Mouse (Mus musculus): ENCODE data around the gene Apba1. TPM values are rescaled to one million over a fixed set of nuclear protein-coding genes. Genes with fewer than 3 reads are reported as not detected.

Apba1 gene
- polyA plus RNA-seq, 1 experiment from 2014 or later = 0.75 TPM

GRCm38 (mm10) chr19:23904922-23905321 is 146.2 kb downstream of the Apba1 start:
- Histone ChIP-seq H3K9ac (replicated peaks; ENCODE audit: low read depth, low read length) (no peak overlapping the region), H3K4me1 (ENCODE audit: control insufficient read depth, insufficient read depth, low read length) (no peaks in the 10 kb centered on the region), H3K4me3 (ENCODE audit: low read depth, low read length) (no peak overlapping the region), H3K27me3 (ENCODE audit: control insufficient read depth, insufficient read depth, low read length) (no peaks in the 10 kb centered on the region), H3K36me3 (ENCODE audit: control insufficient read depth, insufficient read depth, low read length) (no peaks in the 10 kb centered on the region), H3K9me3 (ENCODE audit: control insufficient read depth, low read depth, low read length) (no peaks in the 10 kb centered on the region), H3K27ac (ENCODE audit: low read length) (no peak overlapping the region), H3K4me2 (replicated peaks; ENCODE audit: low read depth, low read length) (no peak overlapping the region)
- 62% methylated on average over 4 of the region's 4 CpGs for WGBS
- no peak for ATAC-seq (ENCODE audit: insufficient number of reproducible peaks, insufficient read depth, low FRiP score, low read depth)

- H3K4me3 ChIP-seq (ENCODE audit: low read depth, low read length) = no peak overlapping the region
- H3K9ac ChIP-seq (replicated peaks; ENCODE audit: low read depth, low read length) = no peak overlapping the region
- H3K27ac ChIP-seq (ENCODE audit: low read length) = no peak overlapping the region
- H3K36me3 ChIP-seq (ENCODE audit: control insufficient read depth, insufficient read depth, low read length) = no peaks in the 10 kb centered on the region
- H3K4me1 ChIP-seq (ENCODE audit: control insufficient read depth, insufficient read depth, low read length) = no peaks in the 10 kb centered on the region
- no peaks in the 10 kb centered on the region for H3K9me3 ChIP-seq (ENCODE audit: control insufficient read depth, low read depth, low read length)
- H3K27me3 ChIP-seq (ENCODE audit: control insufficient read depth, insufficient read depth, low read length) = no peaks in the 10 kb centered on the region
- 72% methylated on average over 5 of the region's 5 CpGs for WGBS
- no peak overlapping the region for H3K4me2 ChIP-seq (replicated peaks; ENCODE audit: low read depth, low read length)
- no peak for ATAC-seq (ENCODE audit: insufficient number of reproducible peaks, insufficient read depth, low FRiP score, low read depth)
These were observed 147.1 kb downstream of the Apba1 start for GRCm38 (mm10) chr19:23905772-23906171.

- Histone ChIP-seq H3K27ac (ENCODE audit: low read length) (no peak overlapping the region), H3K9me3 (ENCODE audit: control insufficient read depth, low read depth, low read length) (no peaks in the 10 kb centered on the region), H3K4me3 (ENCODE audit: low read depth, low read length) (no peak overlapping the region), H3K4me1 (ENCODE audit: control insufficient read depth, insufficient read depth, low read length) (no peaks in the 10 kb centered on the region), H3K4me2 (replicated peaks; ENCODE audit: low read depth, low read length) (no peak overlapping the region), H3K27me3 (ENCODE audit: control insufficient read depth, insufficient read depth, low read length) (no peaks in the 10 kb centered on the region), H3K36me3 (ENCODE audit: control insufficient read depth, insufficient read depth, low read length) (no peaks in the 10 kb centered on the region), H3K9ac (replicated peaks; ENCODE audit: low read depth, low read length) (no peak overlapping the region)
- ATAC-seq (ENCODE audit: insufficient number of reproducible peaks, insufficient read depth, low FRiP score, low read depth) = no peak
- WGBS = 51% methylated on average over 4 of the region's 4 CpGs
These were observed 151.7 kb downstream of the Apba1 start for GRCm38 (mm10) chr19:23910345-23910744.

DNA sequence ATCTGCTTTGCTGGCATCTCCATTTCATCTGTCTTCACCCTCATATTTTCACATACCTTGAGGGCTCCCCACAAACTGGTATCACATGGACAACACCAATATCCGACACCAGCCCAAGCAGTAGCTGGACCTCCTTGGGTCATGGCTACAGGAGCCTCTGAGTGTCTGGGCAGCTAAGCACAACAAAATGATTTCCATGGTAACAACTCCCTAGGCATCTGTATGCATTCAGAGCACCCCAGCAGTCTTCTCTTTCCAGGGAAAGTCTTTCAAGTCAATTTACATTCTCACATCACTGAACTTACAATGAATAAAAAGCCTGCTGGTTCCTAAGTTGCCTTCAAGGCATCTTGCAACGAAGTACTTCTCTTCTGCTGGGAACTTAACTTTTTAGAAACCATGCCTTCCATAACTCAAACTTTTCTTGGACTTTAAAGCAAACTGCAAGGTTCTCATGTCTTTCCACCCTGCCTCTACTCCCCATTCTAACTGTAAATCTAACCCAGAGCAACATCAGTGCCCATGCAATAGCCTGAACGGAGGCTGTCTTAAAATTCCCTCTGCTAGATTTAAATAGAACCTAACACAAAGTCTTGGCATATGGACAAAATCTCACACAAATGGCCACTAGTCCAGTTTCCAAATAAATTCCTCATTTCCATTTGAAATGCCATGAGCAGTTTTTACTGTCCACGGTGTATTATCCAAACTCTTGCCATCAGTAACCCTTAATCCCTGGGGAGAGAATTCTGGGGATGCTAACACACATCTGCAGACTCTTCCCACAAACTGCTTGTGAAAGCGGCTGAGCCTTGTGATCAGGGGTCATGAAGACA is 160.9 kb downstream of the Apba1 start:
- Histone ChIP-seq H3K9me3 (ENCODE audit: control insufficient read depth, low read depth, low read length) (no peaks in the 10 kb centered on the region), H3K27me3 (ENCODE audit: control insufficient read depth, insufficient read depth, low read length) (no peaks in the 10 kb centered on the region), H3K9ac (replicated peaks; ENCODE audit: low read depth, low read length) (no peak overlapping the region), H3K4me1 (ENCODE audit: control insufficient read depth, insufficient read depth, low read length) (peaks cover 3% of the 10 kb centered on the region; the same call in 1 of the 2 replicates), H3K27ac (ENCODE audit: low read length) (no peak overlapping the region), H3K4me3 (ENCODE audit: low read depth, low read length) (no peak overlapping the region), H3K4me2 (replicated peaks; ENCODE audit: low read depth, low read length) (no peak overlapping the region), H3K36me3 (ENCODE audit: control insufficient read depth, insufficient read depth, low read length) (no peaks in the 10 kb centered on the region)
- ATAC-seq (ENCODE audit: insufficient number of reproducible peaks, insufficient read depth, low FRiP score, low read depth) = no peak
- 71% methylated on average over 5 of the region's 5 CpGs for WGBS

DNA sequence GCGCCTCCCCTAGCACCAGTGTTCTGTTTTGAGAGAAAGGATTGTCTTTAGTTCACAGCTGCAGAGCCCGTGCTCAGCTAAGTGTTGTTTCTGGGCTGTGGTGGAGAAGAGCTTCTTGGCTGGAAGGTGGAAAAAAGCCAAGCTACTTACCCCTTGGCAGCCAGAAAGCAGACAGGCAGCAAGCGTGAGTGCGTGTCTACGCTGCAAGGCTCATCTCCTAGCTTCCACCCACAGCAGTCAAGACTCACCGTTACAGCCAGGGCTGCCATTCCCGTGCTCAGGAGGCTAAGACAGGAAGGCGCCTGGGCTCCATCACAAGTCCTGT is 161.5 kb downstream of the Apba1 start:
- no peak overlapping the region for H3K9ac ChIP-seq (replicated peaks; ENCODE audit: low read depth, low read length)
- H3K36me3 ChIP-seq (ENCODE audit: control insufficient read depth, insufficient read depth, low read length) = no peaks in the 10 kb centered on the region
- no peak overlapping the region for H3K27ac ChIP-seq (ENCODE audit: low read length)
- WGBS = 76% methylated on average over 8 of the region's 8 CpGs
- H3K4me3 ChIP-seq (ENCODE audit: low read depth, low read length) = no peak overlapping the region
- no peaks in the 10 kb centered on the region for H3K27me3 ChIP-seq (ENCODE audit: control insufficient read depth, insufficient read depth, low read length)
- no peak for ATAC-seq (ENCODE audit: insufficient number of reproducible peaks, insufficient read depth, low FRiP score, low read depth)
- H3K4me2 ChIP-seq (replicated peaks; ENCODE audit: low read depth, low read length) = no peak overlapping the region
- H3K4me1 ChIP-seq (ENCODE audit: control insufficient read depth, insufficient read depth, low read length) = peaks cover 3% of the 10 kb centered on the region; the same call in 1 of the 2 replicates
- H3K9me3 ChIP-seq (ENCODE audit: control insufficient read depth, low read depth, low read length) = no peaks in the 10 kb centered on the region

DNA sequence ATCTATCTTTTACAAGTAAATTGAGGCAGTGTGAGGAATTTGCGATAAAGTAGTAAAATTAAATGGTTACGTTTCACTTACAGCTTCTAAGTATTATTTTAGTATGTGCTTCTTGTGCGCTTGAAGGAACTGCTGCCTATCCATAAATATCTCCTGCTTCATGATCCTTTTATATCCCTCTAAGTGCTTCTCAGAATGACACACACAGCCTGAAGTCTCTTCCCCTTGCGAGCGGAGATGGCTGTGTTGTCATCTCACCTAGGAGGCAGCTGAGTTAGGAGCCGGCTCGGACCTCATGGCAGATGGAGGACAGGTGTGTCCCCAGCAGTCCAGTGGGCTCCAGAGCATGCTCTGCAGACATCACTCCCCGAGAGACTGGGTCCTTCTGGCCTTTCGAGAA is 163.9 kb downstream of the Apba1 start:
- ATAC-seq (ENCODE audit: insufficient number of reproducible peaks, insufficient read depth, low FRiP score, low read depth) = no peak
- no peaks in the 10 kb centered on the region for H3K9me3 ChIP-seq (ENCODE audit: control insufficient read depth, low read depth, low read length)
- H3K27me3 ChIP-seq (ENCODE audit: control insufficient read depth, insufficient read depth, low read length) = no peaks in the 10 kb centered on the region
- no peak overlapping the region for H3K27ac ChIP-seq (ENCODE audit: low read length)
- H3K4me2 ChIP-seq (replicated peaks; ENCODE audit: low read depth, low read length) = no peak overlapping the region
- H3K36me3 ChIP-seq (ENCODE audit: control insufficient read depth, insufficient read depth, low read length) = no peaks in the 10 kb centered on the region
- WGBS = 91% methylated on average over 9 of the region's 9 CpGs
- peaks cover 3% of the 10 kb centered on the region; the same call in 1 of the 2 replicates for H3K4me1 ChIP-seq (ENCODE audit: control insufficient read depth, insufficient read depth, low read length)
- H3K4me3 ChIP-seq (ENCODE audit: low read depth, low read length) = no peak overlapping the region
- H3K9ac ChIP-seq (replicated peaks; ENCODE audit: low read depth, low read length) = no peak overlapping the region

DNA sequence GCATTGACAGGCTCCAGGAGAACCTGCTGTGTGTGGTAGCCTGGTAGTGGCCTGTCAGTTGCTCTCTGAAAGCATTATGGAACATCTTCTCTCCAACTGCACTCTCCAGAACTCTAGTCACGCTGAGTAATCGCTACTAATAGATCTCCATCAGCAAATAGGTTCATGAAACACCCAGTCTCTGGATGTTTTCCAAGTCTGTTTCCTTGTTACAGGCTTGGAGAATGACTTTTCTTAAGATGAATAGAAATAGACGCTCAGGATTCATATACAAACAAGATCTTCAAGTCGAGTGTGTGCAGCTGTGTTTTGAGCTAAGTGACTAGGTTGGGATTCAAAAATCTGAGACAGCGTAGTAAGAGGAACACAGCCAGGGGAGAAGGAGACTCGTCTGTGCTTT is 165.4 kb downstream of the Apba1 start:
- H3K27ac ChIP-seq (ENCODE audit: low read length) = no peak overlapping the region
- H3K4me3 ChIP-seq (ENCODE audit: low read depth, low read length) = no peak overlapping the region
- no peaks in the 10 kb centered on the region for H3K36me3 ChIP-seq (ENCODE audit: control insufficient read depth, insufficient read depth, low read length)
- H3K9ac ChIP-seq (replicated peaks; ENCODE audit: low read depth, low read length) = no peak overlapping the region
- H3K27me3 ChIP-seq (ENCODE audit: control insufficient read depth, insufficient read depth, low read length) = no peaks in the 10 kb centered on the region
- ATAC-seq (ENCODE audit: insufficient number of reproducible peaks, insufficient read depth, low FRiP score, low read depth) = no peak
- H3K4me2 ChIP-seq (replicated peaks; ENCODE audit: low read depth, low read length) = no peak overlapping the region
- no peaks in the 10 kb centered on the region for H3K9me3 ChIP-seq (ENCODE audit: control insufficient read depth, low read depth, low read length)
- H3K4me1 ChIP-seq (ENCODE audit: control insufficient read depth, insufficient read depth, low read length) = peaks cover 3% of the 10 kb centered on the region; the same call in 1 of the 2 replicates
- WGBS = 36% methylated on average over 6 of the region's 6 CpGs

DNA sequence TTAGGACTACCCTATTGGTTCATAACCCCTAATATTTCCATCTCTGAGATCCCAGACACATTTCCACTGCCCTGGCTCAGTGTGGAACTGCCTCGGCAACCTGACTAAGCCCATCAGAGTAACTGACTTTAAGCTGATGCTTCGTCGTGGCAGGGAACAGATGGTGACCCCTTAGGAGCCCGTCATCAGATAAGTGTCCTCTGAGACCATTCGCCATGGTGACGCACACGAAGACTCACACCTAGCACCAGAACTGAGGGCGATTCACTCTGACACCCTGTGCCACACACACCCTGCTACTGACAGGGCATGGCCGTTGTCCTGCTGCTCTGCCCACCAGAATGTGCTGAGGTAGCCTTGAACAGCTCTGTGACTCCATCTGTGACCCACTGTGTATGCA is 166.1 kb downstream of the Apba1 start:
- Histone ChIP-seq H3K4me3 (ENCODE audit: low read depth, low read length) (no peak overlapping the region), H3K9ac (replicated peaks; ENCODE audit: low read depth, low read length) (no peak overlapping the region), H3K36me3 (ENCODE audit: control insufficient read depth, insufficient read depth, low read length) (no peaks in the 10 kb centered on the region), H3K9me3 (ENCODE audit: control insufficient read depth, low read depth, low read length) (no peaks in the 10 kb centered on the region), H3K27me3 (ENCODE audit: control insufficient read depth, insufficient read depth, low read length) (no peaks in the 10 kb centered on the region), H3K27ac (ENCODE audit: low read length) (no peak overlapping the region), H3K4me2 (replicated peaks; ENCODE audit: low read depth, low read length) (no peak overlapping the region), H3K4me1 (ENCODE audit: control insufficient read depth, insufficient read depth, low read length) (peaks cover 3% of the 10 kb centered on the region; the same call in 1 of the 2 replicates)
- 80% methylated on average over 9 of the region's 9 CpGs for WGBS
- no peak for ATAC-seq (ENCODE audit: insufficient number of reproducible peaks, insufficient read depth, low FRiP score, low read depth)

- Histone ChIP-seq H3K9me3 (ENCODE audit: control insufficient read depth, low read depth, low read length) (no peaks in the 10 kb centered on the region), H3K27ac (ENCODE audit: low read length) (no peak overlapping the region), H3K27me3 (ENCODE audit: control insufficient read depth, insufficient read depth, low read length) (no peaks in the 10 kb centered on the region), H3K9ac (replicated peaks; ENCODE audit: low read depth, low read length) (no peak overlapping the region), H3K4me2 (replicated peaks; ENCODE audit: low read depth, low read length) (no peak overlapping the region), H3K36me3 (ENCODE audit: control insufficient read depth, insufficient read depth, low read length) (no peaks in the 10 kb centered on the region), H3K4me1 (ENCODE audit: control insufficient read depth, insufficient read depth, low read length) (peaks cover 3% of the 10 kb centered on the region; the same call in 1 of the 2 replicates), H3K4me3 (ENCODE audit: low read depth, low read length) (no peak overlapping the region)
- 93% methylated on average over 5 of the region's 5 CpGs for WGBS
- ATAC-seq (ENCODE audit: insufficient number of reproducible peaks, insufficient read depth, low FRiP score, low read depth) = no peak
These were observed 166.9 kb downstream of the Apba1 start for GRCm38 (mm10) chr19:23925541-23925940.
